Mouse (Mus musculus) MEL (cell line): Measurements from ENCODE around the gene Snapc1. TPM values are rescaled to one million over a fixed set of nuclear protein-coding genes. Genes with fewer than 3 reads are reported as not detected.

Source experiments
- DNase-seq: peaks from one replicate; pipeline ENCODE4 v3.0.0; 2011; ENCODE audit warnings: low read depth, low spot score
- H3K27ac ChIP-seq: 2 replicates; pipeline ENCODE4 v1.5.1; 2012; ENCODE audit warnings: low read depth, mild to moderate bottlenecking, control low read depth, low read length, moderate library complexity; ENCODE audit not compliant: control insufficient read depth
- H3K27me3 ChIP-seq, 2 experiments: fragments of 150-350 bp in 1 of 2; sonication (generic) in 1 of 2; 2 replicates each; pipeline ENCODE4 v1.6.1; 2012; ENCODE audit warnings: low read length in 2 of 2, mild to moderate bottlenecking in 2 of 2, improper control_type of control experiment in 1 of 2, moderate library complexity in 1 of 2; ENCODE audit not compliant: insufficient read depth in 2 of 2, control insufficient read depth in 1 of 2
- H3K36me3 ChIP-seq, 2 experiments: 2 replicates each; pipeline ENCODE4 v1.6.1; 2012 to 2014; ENCODE audit warnings: low read length in 2 of 2, improper control_type of control experiment in 1 of 2, inconsistent platforms in 1 of 2, mild to moderate bottlenecking in 1 of 2; ENCODE audit not compliant: insufficient read depth in 2 of 2, control insufficient read depth in 1 of 2
- H3K4me1 ChIP-seq, 2 experiments: fragments of 150-350 bp in 1 of 2; sonication (generic) in 1 of 2; 2 replicates each; pipeline ENCODE4 v1.6.1; 2012; ENCODE audit warnings: low read length in 2 of 2, improper control_type of control experiment in 1 of 2, mild to moderate bottlenecking in 1 of 2; ENCODE audit not compliant: insufficient read depth in 2 of 2, control insufficient read depth in 1 of 2
- H3K4me3 ChIP-seq, 2 experiments: fragments of 150-350 bp in 1 of 2; sonication (generic) in 1 of 2; 2 replicates each; pipeline ENCODE4 v1.5.1; 2012; ENCODE audit warnings: low read depth in 2 of 2, low read length in 2 of 2, mild to moderate bottlenecking in 2 of 2, moderate library complexity in 2 of 2, control low read depth in 1 of 2, improper control_type of control experiment in 1 of 2; ENCODE audit not compliant: control insufficient read depth in 1 of 2, insufficient read depth in 1 of 2
- H3K79me2 ChIP-seq: 2 replicates; pipeline ENCODE4 v1.6.1; 2012; ENCODE audit warnings: mild to moderate bottlenecking, low read length, moderate library complexity; ENCODE audit not compliant: control insufficient read depth, poor library complexity, insufficient read depth
- H3K9ac ChIP-seq: 2 replicates; pipeline ENCODE4 v1.6.1; 2012; ENCODE audit warnings: low read depth, mild to moderate bottlenecking, control low read depth, low read length, moderate library complexity; ENCODE audit not compliant: control insufficient read depth, poor library complexity, severe bottlenecking
- H3K9me3 ChIP-seq: fragments of 150-350 bp; sonication (generic); replicated peaks from 2 replicates; pipeline ENCODE4 v1.6.1; 2012; ENCODE audit warnings: mild to moderate bottlenecking, low read length, improper control_type of control experiment, moderate library complexity; ENCODE audit not compliant: insufficient read depth
- BHLHE40 ChIP-seq: IDR thresholded peaks from 2 replicates; pipeline ENCODE4 v1.6.1; 2012; ENCODE audit warnings: low read depth, mild to moderate bottlenecking, inconsistent platforms, low read length, improper control_type of control experiment, borderline replicate concordance
- CHD1 ChIP-seq: IDR thresholded peaks from 2 replicates; pipeline ENCODE4 v1.6.1; 2012; ENCODE audit warnings: low read depth, mild to moderate bottlenecking, inconsistent platforms, low read length, improper control_type of control experiment
- EP300 ChIP-seq, 2 experiments: IDR thresholded peaks; 2 replicates each; pipeline ENCODE4 v1.6.1; 2011; ENCODE audit warnings: improper control_type of control experiment in 2 of 2, low read length in 2 of 2, low read depth in 1 of 2, mild to moderate bottlenecking in 1 of 2
- GATA1 ChIP-seq: IDR thresholded peaks from 2 replicates; pipeline ENCODE4 v1.6.1; 2011; ENCODE audit warnings: low read depth, low read length, improper control_type of control experiment
- HCFC1 ChIP-seq: IDR thresholded peaks from 2 replicates; pipeline ENCODE4 v1.6.1; 2012; ENCODE audit warnings: low read depth, mild to moderate bottlenecking, inconsistent platforms, low read length, improper control_type of control experiment, moderate library complexity
- JUND ChIP-seq: IDR thresholded peaks from 2 replicates; pipeline ENCODE4 v1.6.1; 2011; ENCODE audit warnings: low read depth, mild to moderate bottlenecking, improper control_type of control experiment, low read length
- MAFK ChIP-seq: IDR thresholded peaks from 2 replicates; pipeline ENCODE4 v1.6.1; 2011; ENCODE audit warnings: low read depth, mild to moderate bottlenecking, low read length, improper control_type of control experiment, borderline replicate concordance
- MEF2A ChIP-seq: IDR thresholded peaks from 2 replicates; pipeline ENCODE4 v1.6.1; 2014; ENCODE audit warnings: low read depth, mild to moderate bottlenecking, inconsistent platforms, low read length, improper control_type of control experiment; ENCODE audit not compliant: poor library complexity, insufficient replicate concordance, severe bottlenecking; ENCODE audit errors: extremely low read depth
- MXI1 ChIP-seq: IDR thresholded peaks from 2 replicates; pipeline ENCODE4 v1.6.1; 2011; ENCODE audit warnings: mild to moderate bottlenecking, low read depth, low read length, improper control_type of control experiment
- MYB ChIP-seq: IDR thresholded peaks from 2 replicates; pipeline ENCODE4 v1.6.1; 2011; ENCODE audit warnings: mild to moderate bottlenecking, low read depth, low read length, improper control_type of control experiment
- MYC ChIP-seq: IDR thresholded peaks from 2 replicates; pipeline ENCODE4 v1.6.1; 2011; ENCODE audit warnings: low read depth, mild to moderate bottlenecking, low read length, improper control_type of control experiment, moderate library complexity
- NELFE ChIP-seq: IDR thresholded peaks from 2 replicates; pipeline ENCODE4 v1.6.1; 2011; ENCODE audit warnings: low read depth, low read length, improper control_type of control experiment
- NRF1 ChIP-seq: IDR thresholded peaks from 2 replicates; pipeline ENCODE4 v1.6.1; 2014; ENCODE audit warnings: low read depth, mild to moderate bottlenecking, inconsistent platforms, low read length, improper control_type of control experiment, moderate library complexity; ENCODE audit not compliant: poor library complexity, insufficient read depth, severe bottlenecking
- POLR2AphosphoS5 ChIP-seq: IDR thresholded peaks from 2 replicates; pipeline ENCODE4 v1.6.1; 2012; ENCODE audit warnings: low read depth, borderline replicate concordance, mild to moderate bottlenecking, inconsistent platforms, low read length, moderate library complexity, mixed read lengths
- RAD21 ChIP-seq: IDR thresholded peaks from 2 replicates; pipeline ENCODE4 v1.6.1; 2011; ENCODE audit warnings: mild to moderate bottlenecking, low read depth, low read length, improper control_type of control experiment
- SIN3A ChIP-seq: IDR thresholded peaks from 2 replicates; pipeline ENCODE4 v1.6.1; 2012; ENCODE audit warnings: low read length, improper control_type of control experiment, inconsistent platforms
- SMC3 ChIP-seq: IDR thresholded peaks from 2 replicates; pipeline ENCODE4 v1.6.1; 2011; ENCODE audit warnings: low read depth, low read length, improper control_type of control experiment
- TBP ChIP-seq: IDR thresholded peaks from 2 replicates; pipeline ENCODE4 v1.8.0; 2011; ENCODE audit warnings: low read depth, low read length, improper control_type of control experiment
- TCF12 ChIP-seq: IDR thresholded peaks from 2 replicates; pipeline ENCODE4 v1.6.1; 2014; ENCODE audit warnings: low read depth, mild to moderate bottlenecking, inconsistent platforms, low read length, improper control_type of control experiment, moderate library complexity
- UBTF ChIP-seq: IDR thresholded peaks from 2 replicates; pipeline ENCODE4 v1.6.1; 2012; ENCODE audit warnings: low read depth, mild to moderate bottlenecking, inconsistent platforms, low read length, improper control_type of control experiment, moderate library complexity, borderline replicate concordance; ENCODE audit not compliant: insufficient read depth
- USF1 ChIP-seq: IDR thresholded peaks from 2 replicates; pipeline ENCODE4 v1.6.1; 2014; ENCODE audit warnings: low read depth, mild to moderate bottlenecking, inconsistent platforms, low read length, improper control_type of control experiment, moderate library complexity
- USF2 ChIP-seq, 2 experiments: IDR thresholded peaks; 2 replicates each; pipeline ENCODE4 v1.6.1; 2011 to 2012; ENCODE audit warnings: improper control_type of control experiment in 2 of 2, low read length in 2 of 2, borderline replicate concordance in 1 of 2, inconsistent platforms in 1 of 2, low read depth in 1 of 2, mild to moderate bottlenecking in 1 of 2; ENCODE audit not compliant: insufficient read depth in 1 of 2
- ZC3H11A ChIP-seq: IDR thresholded peaks from 2 replicates; pipeline ENCODE4 v1.6.1; 2012; ENCODE audit warnings: low read depth, mild to moderate bottlenecking, inconsistent platforms, low read length, improper control_type of control experiment
- ZKSCAN1 ChIP-seq: IDR thresholded peaks from 2 replicates; pipeline ENCODE4 v1.6.1; 2012; ENCODE audit warnings: low read depth, mild to moderate bottlenecking, inconsistent platforms, low read length, improper control_type of control experiment, moderate library complexity
- ZMIZ1 ChIP-seq: IDR thresholded peaks from 2 replicates; pipeline ENCODE4 v1.6.1; 2012; ENCODE audit warnings: low read depth, mild to moderate bottlenecking, inconsistent platforms, low read length, improper control_type of control experiment, moderate library complexity
- polyA plus RNA-seq, 2 experiments: library from polyadenylated mRNA; stranded (reverse) in 1 of 2; unstranded in 1 of 2; fragments of >175 nt in 1 of 2; fragments of >200 nt in 1 of 2; gene quantifications; 2 replicates each; pipeline versions ENCODE4 v1.2.1 to v1.2.4; 2012; ENCODE audit warnings: low replicate concordance in 2 of 2, low read depth in 1 of 2; ENCODE audit not compliant: insufficient read length in 2 of 2, insufficient read depth in 1 of 2, missing spikeins in 1 of 2
- total RNA-seq: library from RNA; depleted of rRNA; stranded (reverse); fragments of 300-350 nt; gene quantifications from 2 replicates; pipeline ENCODE4 v1.2.3, GENCODE M21; 2012

The Snapc1 gene
- total and polyA plus RNA-seq, 3 experiments = 13.7 to 19.2 TPM; not detected in 1

DNA sequence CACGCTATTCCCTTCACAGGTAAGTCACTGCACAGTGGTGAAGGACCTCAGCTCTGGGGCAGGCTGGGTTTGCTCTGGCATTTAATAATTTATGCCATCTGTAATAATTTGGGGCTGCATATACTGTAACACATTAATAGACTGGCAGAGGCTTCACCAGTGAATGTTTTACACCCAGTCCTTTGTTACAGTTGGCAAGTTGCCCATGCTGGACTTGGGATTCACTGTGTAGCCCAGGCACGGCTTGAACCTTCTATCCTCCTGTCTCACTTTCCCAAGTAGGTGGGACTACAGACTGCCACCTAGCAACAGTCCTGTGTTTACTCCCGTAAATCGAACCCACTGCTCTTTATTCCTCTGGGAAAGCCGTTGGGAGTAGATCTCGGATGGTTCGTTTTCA, 22.0 kb downstream of the Snapc1 start:
- Histone ChIP-seq H3K4me1 (no peaks in the 10 kb centered on the region), H3K36me3 (peaks cover 0 to 4% of the 10 kb centered on the region in 2 experiments; a peak in 2 of 4 replicates), H3K9me3 (no peaks in the 10 kb centered on the region), H3K27me3 (no peaks in the 10 kb centered on the region), H3K79me2 (no peaks in the 10 kb centered on the region), H3K9ac (no peak overlapping the region), H3K27ac (no peak overlapping the region), H3K4me3 (no peak overlapping the region)
- no peak for DNase-seq
- no peak for TF ChIP-seq MEF2A
- TF ChIP-seq SIN3A = no peak
- no peak for TF ChIP-seq HCFC1
- TF ChIP-seq USF2 (IDR thresholded peaks at IDR 0.05; ENCODE audit: borderline replicate concordance in 1 of 2, insufficient read depth in 1 of 2, low read depth in 1 of 2, low read length in 2 of 2) = no peak
- no peak for TF ChIP-seq ZKSCAN1
- TF ChIP-seq EP300 (IDR thresholded peaks at IDR 0.05; ENCODE audit: low read depth in 1 of 2, low read length in 2 of 2) = no peak
- no peak for TF ChIP-seq MXI1
- no peak for TF ChIP-seq SMC3
- no peak for TF ChIP-seq MYB
- TF ChIP-seq ZC3H11A = no peak
- TF ChIP-seq USF1 = no peak
- TF ChIP-seq MAFK = no peak
- TF ChIP-seq RAD21 = no peak
- no peak for TF ChIP-seq NRF1
- TF ChIP-seq CHD1 = no peak
- TF ChIP-seq BHLHE40 = no peak
- TF ChIP-seq NELFE = no peak
- TF ChIP-seq MYC = no peak
- TF ChIP-seq UBTF = no peak

DNA sequence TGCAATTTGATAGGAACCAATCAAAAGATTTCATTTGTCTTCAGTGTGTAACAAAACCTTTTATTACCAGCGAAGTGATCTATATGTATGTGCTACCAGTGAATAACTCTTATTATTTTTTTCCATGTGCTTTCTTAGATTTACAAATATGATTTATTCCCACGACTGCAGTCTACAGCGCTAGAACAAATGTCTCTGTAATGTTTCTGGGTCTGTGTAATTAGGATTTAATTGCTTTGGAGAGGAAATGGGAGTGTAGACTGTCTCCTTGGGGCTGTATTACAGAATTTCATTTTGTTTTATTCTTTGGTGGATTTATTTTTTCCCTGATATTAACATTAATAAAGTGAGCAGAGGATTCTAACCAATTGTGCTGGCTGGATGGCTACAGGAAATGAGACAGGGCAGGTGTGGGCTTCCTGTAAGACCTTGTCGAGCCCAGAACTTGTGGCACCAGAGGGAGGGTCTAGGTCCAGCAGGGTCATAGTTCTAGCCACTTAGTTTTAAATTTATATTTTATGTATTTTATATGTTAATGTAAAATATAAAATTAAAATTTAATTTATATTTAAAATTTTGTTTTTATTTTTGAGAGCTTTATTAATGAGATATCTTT, 24.2 kb downstream of the Snapc1 start:
- Histone ChIP-seq H3K27me3 (no peaks in the 10 kb centered on the region), H3K4me1 (no peaks in the 10 kb centered on the region), H3K27ac (no peak overlapping the region), H3K9me3 (no peaks in the 10 kb centered on the region), H3K79me2 (no peaks in the 10 kb centered on the region)
- TF ChIP-seq TBP = no peak
- no peak for TF ChIP-seq ZMIZ1
- no peak for TF ChIP-seq HCFC1
- no peak for TF ChIP-seq USF2 (IDR thresholded peaks at IDR 0.05; ENCODE audit: borderline replicate concordance in 1 of 2, insufficient read depth in 1 of 2, low read depth in 1 of 2, low read length in 2 of 2)
- no peak for TF ChIP-seq TCF12
- no peak for TF ChIP-seq GATA1
- no peak for TF ChIP-seq SMC3
- no peak for TF ChIP-seq MYB
- TF ChIP-seq JUND = no peak
- TF ChIP-seq POLR2AphosphoS5 = no peak
- TF ChIP-seq, all 39 proteins: peak for 0
- Histone ChIP-seq H3K9ac (no peak overlapping the region), H3K36me3 (no peaks in the 10 kb centered on the region; a peak in 2 of 4 replicates), H3K4me3 (no peak overlapping the region)
- no peak for DNase-seq
